Mouse (Mus musculus) mouse embryonic stem cell (cell line): ENCODE measurements around the gene Usp33.

ENCODE experiments used
- in situ Hi-C, 2 experiments: fragments of 300-500 bp; cut with MboI; formaldehyde crosslinking; loops; 1 replicate in 1 of 2; 3 replicates in 1 of 2; pipeline ENCODE4 v1.14.3; 2019 to 2020; ENCODE audit warnings: low sequenced_read_pairs in 2 of 2, low pct_unique_long_range_greater_than_20kb in 1 of 2, mixed read lengths in 1 of 2; ENCODE audit not compliant: unreplicated experiment in 1 of 2

Gene Usp33

DNA sequence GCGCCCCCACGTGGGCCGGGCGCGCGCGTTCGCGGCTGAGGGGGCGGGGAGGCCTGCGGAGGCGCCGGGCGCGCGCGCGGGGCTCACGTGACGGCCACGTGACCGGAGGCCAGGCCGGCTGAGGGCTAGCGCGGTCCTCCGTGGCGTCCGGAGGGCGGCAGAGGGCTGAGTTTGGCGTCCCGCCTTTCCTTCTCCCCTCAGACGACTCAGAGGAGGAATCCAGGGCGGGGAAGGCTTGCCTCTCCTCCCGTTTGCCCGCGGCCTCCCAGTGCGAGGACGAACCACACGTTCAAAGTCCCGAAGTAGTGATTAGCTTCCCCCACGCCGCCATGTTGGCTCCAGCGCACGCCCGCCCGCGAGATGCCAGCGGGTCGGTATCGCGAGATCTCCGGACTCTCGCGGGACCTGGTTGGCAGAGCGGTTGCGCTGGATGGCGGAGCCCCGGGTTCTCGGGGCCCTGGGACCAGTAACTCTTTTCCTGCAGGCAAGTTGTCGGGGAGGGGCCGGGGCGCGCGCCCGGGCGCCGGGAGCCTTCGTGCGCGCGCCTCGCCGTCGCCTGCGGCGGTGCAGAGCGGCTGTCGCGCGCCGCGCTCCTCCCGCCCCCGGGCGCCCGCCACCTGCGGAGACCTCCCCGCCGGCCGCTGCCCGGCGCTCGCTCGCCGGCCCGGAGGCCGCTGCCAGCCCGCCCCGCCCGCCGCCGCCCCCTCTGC is 50.2 kb downstream of the Usp33 start:
- in situ Hi-C loops, result no loop called here

DNA sequence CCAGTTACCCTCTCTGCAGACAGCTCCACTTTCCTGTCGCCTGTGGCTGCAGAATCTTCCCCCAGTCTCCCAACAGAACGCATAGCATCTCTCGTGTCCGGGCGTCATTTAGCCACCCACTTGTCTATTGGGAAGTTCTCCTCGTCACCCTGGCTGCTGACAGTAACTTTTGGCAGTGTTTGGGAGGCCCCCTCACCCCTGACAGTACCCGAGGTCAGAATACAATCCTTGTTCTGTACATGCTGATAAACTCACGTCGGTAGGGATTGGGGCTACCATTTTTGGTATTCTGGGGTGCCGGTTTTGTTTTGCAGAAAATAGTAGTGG is 50.7 kb downstream of the Usp33 start:
- in situ Hi-C loops, result no loop called here

DNA sequence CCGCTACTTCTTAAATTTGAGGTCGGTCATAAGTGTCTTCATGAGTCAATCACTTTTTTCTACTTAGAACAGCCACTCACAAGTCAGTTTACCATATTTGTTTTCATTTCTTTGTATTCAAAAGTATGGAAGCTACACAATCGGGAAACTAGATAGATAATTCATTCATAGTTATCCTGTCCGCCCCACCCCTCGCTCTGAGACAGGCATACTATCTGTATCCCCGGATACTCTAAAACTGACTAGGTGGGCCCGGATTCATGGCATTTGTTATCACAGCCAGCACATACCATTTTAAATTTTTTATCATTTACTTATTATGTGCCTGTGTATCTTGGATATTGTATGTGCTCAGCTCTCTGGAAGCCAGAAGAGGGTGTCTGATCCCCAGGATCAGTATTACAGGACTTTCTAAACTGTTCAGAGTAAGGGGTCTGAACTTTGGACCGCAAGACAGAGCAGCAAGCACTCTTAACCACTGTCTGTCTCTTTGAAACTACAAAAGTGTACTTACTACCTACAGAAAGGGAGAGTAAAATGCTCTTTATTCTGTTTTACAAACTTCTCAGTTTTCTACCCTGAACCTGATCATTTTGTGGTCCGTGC is 51.2 kb downstream of the Usp33 start:
- in situ Hi-C loops, result no loop called here

- in situ Hi-C loops, result no loop called here
Measured at GRCm38 (mm10) chr3:152400441-152400840, 54.2 kb downstream of the Usp33 start.

DNA sequence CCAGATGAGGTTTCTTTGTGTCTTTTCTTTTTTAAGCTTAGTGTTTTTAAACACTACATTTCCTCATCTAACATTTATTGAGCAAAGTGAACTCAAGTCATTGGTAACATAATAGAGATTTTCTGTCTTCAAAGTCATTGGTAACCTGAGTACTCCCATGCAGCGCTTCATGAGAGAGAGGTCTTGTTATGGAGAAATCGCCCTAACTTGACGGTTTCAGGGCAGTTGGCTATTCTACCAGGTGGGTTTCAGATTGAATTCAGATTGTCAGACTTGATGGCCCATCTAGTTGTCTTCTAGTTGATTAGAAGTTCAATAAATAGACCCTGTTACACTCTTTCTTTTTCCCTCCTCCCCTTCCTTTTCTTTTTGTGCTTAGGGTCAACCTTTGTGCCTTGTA is 54.6 kb downstream of the Usp33 start:
- in situ Hi-C loops, result no loop called here

- in situ Hi-C loops, result no loop called here
Measured at GRCm38 (mm10) chr3:152401964-152402670, 55.8 kb downstream of the Usp33 start.

- in situ Hi-C loops, result no loop called here
Measured at GRCm38 (mm10) chr3:152402671-152403066, 56.4 kb downstream of the Usp33 start.

DNA sequence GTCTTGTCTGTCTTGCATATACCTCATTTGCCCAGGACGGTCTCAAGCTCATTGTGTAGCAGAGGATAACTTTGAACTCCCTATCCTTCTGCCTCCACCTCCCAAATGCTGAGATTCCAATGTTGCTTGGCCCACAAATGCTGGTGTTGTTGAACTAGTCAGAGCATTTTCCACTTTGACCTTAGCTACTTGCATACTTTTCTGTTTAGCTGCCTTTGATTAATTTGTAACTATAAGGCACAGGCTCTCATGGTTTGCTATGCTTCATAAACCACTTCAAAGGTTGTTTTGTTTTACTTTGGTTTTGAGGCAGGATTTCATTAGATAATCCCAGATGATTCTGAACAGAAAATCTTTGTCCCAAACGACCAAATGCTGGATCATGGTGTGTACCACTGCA is 57.5 kb downstream of the Usp33 start:
- in situ Hi-C loops, result no loop called here

GRCm38 (mm10) chr3:152405420-152405819 is 59.1 kb downstream of the Usp33 start:
- in situ Hi-C loops, result no loop called here

DNA sequence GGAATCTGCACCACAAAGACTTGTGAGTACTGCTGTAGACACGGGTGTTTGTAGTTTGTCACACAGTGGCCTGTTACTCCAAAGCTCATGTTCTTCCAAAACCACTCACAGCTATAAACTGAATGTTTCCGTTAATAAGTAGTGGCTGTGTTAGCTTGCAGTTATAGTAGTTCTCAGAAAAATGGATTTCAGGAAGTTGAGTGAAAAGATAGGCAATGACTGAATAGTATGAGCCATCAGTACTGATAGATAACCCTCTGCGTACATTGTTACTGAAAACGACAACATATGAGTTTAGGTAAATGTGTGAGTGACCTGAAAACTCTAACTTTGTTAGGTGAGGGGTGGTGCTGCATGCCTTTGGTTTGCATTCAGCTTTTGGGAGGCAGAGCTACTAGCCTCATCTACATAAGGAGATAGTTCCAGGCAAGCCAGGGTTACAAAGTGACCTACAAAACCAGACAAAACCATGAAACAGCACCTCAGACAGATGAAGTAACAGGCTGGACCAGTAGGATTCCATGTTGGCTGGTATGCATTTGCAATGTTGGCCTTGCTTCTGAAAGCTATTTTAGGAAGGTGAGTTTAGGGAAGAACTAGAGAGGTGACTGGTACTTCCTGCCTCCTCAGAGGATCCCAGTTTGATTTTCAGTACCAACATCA is 59.8 kb downstream of the Usp33 start:
- in situ Hi-C loops, result no loop called here

GRCm38 (mm10) chr3:152410980-152411551 is 64.8 kb downstream of the Usp33 start:
- in situ Hi-C loops, result no loop called here

- in situ Hi-C loops, result no loop called here
Measured at GRCm38 (mm10) chr3:152412362-152412761, 66.1 kb downstream of the Usp33 start.

GRCm38 (mm10) chr3:152428925-152429324 is 82.6 kb downstream of the Usp33 start:
- in situ Hi-C loops, result no loop called here

GRCm38 (mm10) chr3:152432677-152433076 is 86.4 kb downstream of the Usp33 start:
- in situ Hi-C loops, result no loop called here

DNA sequence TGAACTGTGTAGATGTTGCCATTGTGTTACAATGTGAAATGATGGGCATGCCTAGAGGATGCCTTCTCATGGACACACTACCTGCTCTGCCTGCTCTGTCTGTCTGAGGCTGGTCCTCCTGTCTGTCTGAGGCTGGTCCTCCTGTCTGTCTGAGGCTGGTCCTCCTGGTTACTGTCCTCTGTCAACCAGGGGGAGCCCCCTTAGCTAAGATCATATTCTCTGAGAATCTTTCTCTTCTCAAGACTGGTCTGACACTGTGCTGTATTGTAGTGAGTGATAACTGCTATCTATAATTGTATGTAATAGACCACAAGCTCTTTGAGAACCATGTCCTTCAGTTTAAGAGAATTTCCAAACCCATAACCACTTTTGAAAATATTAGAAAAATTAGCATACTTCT is 89.3 kb downstream of the Usp33 start:
- in situ Hi-C loops, result no loop called here

DNA sequence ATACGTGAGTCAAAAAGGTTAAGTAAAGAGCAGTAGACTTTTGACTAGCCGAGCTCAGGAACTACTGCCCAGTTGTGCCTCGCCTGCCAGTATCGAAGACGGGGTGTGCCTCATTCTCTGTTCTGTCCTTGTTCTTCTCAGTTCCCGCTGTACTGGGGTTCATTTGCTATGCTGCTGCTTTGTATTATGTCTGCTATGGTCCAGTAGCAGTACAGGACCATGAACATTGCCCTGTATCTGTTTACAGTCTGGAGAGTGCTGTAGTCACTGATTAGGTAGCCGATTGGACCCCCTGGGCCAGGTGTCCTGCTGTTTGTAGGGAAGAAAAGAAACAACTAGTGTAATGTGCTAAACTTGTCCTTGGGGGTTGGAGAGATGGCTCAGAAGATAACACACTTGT is 91.8 kb downstream of the Usp33 start:
- in situ Hi-C loops, result no loop called here

GRCm38 (mm10) chr3:152442795-152443194 is 96.5 kb downstream of the Usp33 start:
- in situ Hi-C loops, result no loop called here
